Mouse (Mus musculus): ENCODE data around the gene Fam13c. TPM values are rescaled to one million over a fixed set of nuclear protein-coding genes. Genes with fewer than 3 reads are reported as not detected.

Fam13c gene
- 27.7 and 28.2 TPM in 2 replicates for polyA plus RNA-seq (2012; rRNA removed)

- TF ChIP-seq POLR2A (IDR thresholded peaks at IDR 0.05; ENCODE audit: extremely low read depth, insufficient read depth, low read length) (no peak), CTCF (IDR thresholded peaks at IDR 0.05; ENCODE audit: extremely low read depth, insufficient read depth, low read length) (no peak)
- H3K4me1 ChIP-seq (ENCODE audit: control insufficient read depth, insufficient read depth, low read length) = peaks cover 8% of the 10 kb centered on the region; the same call in 1 of the 2 replicates
- H3K27ac ChIP-seq (ENCODE audit: insufficient read depth, low read length) = peak within 1 kb of the TSS; percentile 97
- H3K4me3 ChIP-seq (ENCODE audit: insufficient read depth, low read length) = peak within 1 kb of the TSS; percentile 92
These were observed at the start of gene Fam13c for GRCm38 (mm10) chr10:70439676-70440521. Fam13c (plus strand) TSS chr10:70440481.

- Histone ChIP-seq H3K4me1 (ENCODE audit: control insufficient read depth, insufficient read depth, low read length) (peaks cover 2% of the 10 kb centered on the region), H3K4me3 (ENCODE audit: insufficient read depth, low read length) (no peak overlapping the region), H3K27ac (ENCODE audit: insufficient read depth, low read length) (0 out of 2 replicates have a peak overlapping the region, but pooled peaks have one; percentile 29)
- TF ChIP-seq POLR2A (IDR thresholded peaks at IDR 0.05; ENCODE audit: extremely low read depth, insufficient read depth, low read length) (no peak), CTCF (IDR thresholded peaks at IDR 0.05; ENCODE audit: extremely low read depth, insufficient read depth, low read length) (no peak)
These were observed 44.4 kb upstream of the Fam13c start for GRCm38 (mm10) chr10:70395900-70396299.

GRCm38 (mm10) chr10:70398224-70398623 lies 42.1 kb upstream of the Fam13c start:
- Histone ChIP-seq H3K4me1 (ENCODE audit: control insufficient read depth, insufficient read depth, low read length) (peaks cover 2% of the 10 kb centered on the region), H3K4me3 (ENCODE audit: insufficient read depth, low read length) (no peak overlapping the region), H3K27ac (ENCODE audit: insufficient read depth, low read length) (no peak overlapping the region)
- TF ChIP-seq POLR2A (IDR thresholded peaks at IDR 0.05; ENCODE audit: extremely low read depth, insufficient read depth, low read length) (no peak), CTCF (IDR thresholded peaks at IDR 0.05; ENCODE audit: extremely low read depth, insufficient read depth, low read length) (no peak)

- Histone ChIP-seq H3K4me3 (ENCODE audit: insufficient read depth, low read length) (no peak overlapping the region), H3K27ac (ENCODE audit: insufficient read depth, low read length) (no peak overlapping the region), H3K4me1 (ENCODE audit: control insufficient read depth, insufficient read depth, low read length) (peaks cover 1% of the 10 kb centered on the region)
- no peak for TF ChIP-seq CTCF (IDR thresholded peaks at IDR 0.05; ENCODE audit: extremely low read depth, insufficient read depth, low read length)
- no peak for TF ChIP-seq POLR2A (IDR thresholded peaks at IDR 0.05; ENCODE audit: extremely low read depth, insufficient read depth, low read length)
These were observed 38.3 kb upstream of the Fam13c start for GRCm38 (mm10) chr10:70402006-70402405.

GRCm38 (mm10) chr10:70402711-70403110 lies 37.6 kb upstream of the Fam13c start:
- Histone ChIP-seq H3K4me3 (ENCODE audit: insufficient read depth, low read length) (no peak overlapping the region), H3K4me1 (ENCODE audit: control insufficient read depth, insufficient read depth, low read length) (no peaks in the 10 kb centered on the region), H3K27ac (ENCODE audit: insufficient read depth, low read length) (no peak overlapping the region)
- TF ChIP-seq POLR2A (IDR thresholded peaks at IDR 0.05; ENCODE audit: extremely low read depth, insufficient read depth, low read length) (no peak), CTCF (IDR thresholded peaks at IDR 0.05; ENCODE audit: extremely low read depth, insufficient read depth, low read length) (no peak)

GRCm38 (mm10) chr10:70417811-70418486 lies 22.3 kb upstream of the Fam13c start:
- Histone ChIP-seq H3K4me3 (ENCODE audit: insufficient read depth, low read length) (no peak overlapping the region), H3K4me1 (ENCODE audit: control insufficient read depth, insufficient read depth, low read length) (peaks cover 4% of the 10 kb centered on the region; the same call in 1 of the 2 replicates), H3K27ac (ENCODE audit: insufficient read depth, low read length) (peak overlapping the region; percentile 35; the same call in 1 of the 2 replicates)
- no peak for TF ChIP-seq CTCF (IDR thresholded peaks at IDR 0.05; ENCODE audit: extremely low read depth, insufficient read depth, low read length)
- TF ChIP-seq POLR2A (IDR thresholded peaks at IDR 0.05; ENCODE audit: extremely low read depth, insufficient read depth, low read length) = no peak

- TF ChIP-seq POLR2A (IDR thresholded peaks at IDR 0.05; ENCODE audit: extremely low read depth, insufficient read depth, low read length) (no peak), CTCF (IDR thresholded peaks at IDR 0.05; ENCODE audit: extremely low read depth, insufficient read depth, low read length) (no peak)
- H3K4me3 ChIP-seq (ENCODE audit: insufficient read depth, low read length) = no peak overlapping the region
- H3K27ac ChIP-seq (ENCODE audit: insufficient read depth, low read length) = no peak overlapping the region; the same call in 1 of the 2 replicates
- peaks cover 4% of the 10 kb centered on the region; the same call in 1 of the 2 replicates for H3K4me1 ChIP-seq (ENCODE audit: control insufficient read depth, insufficient read depth, low read length)
These were observed 20.7 kb upstream of the Fam13c start for GRCm38 (mm10) chr10:70419282-70420264.

- H3K27ac ChIP-seq (ENCODE audit: insufficient read depth, low read length) = no peak overlapping the region
- TF ChIP-seq POLR2A (IDR thresholded peaks at IDR 0.05; ENCODE audit: extremely low read depth, insufficient read depth, low read length) (no peak), CTCF (IDR thresholded peaks at IDR 0.05; ENCODE audit: extremely low read depth, insufficient read depth, low read length) (no peak)
- 0 out of 2 replicates have a peak, but pooled peaks cover 3% of the 10 kb centered on the region for H3K4me1 ChIP-seq (ENCODE audit: control insufficient read depth, insufficient read depth, low read length)
- H3K4me3 ChIP-seq (ENCODE audit: insufficient read depth, low read length) = no peak overlapping the region
These were observed 13.9 kb upstream of the Fam13c start for GRCm38 (mm10) chr10:70426373-70426772.

Measured in cortical plate, adult 2 months (tissue).